Mouse (Mus musculus) E14TG2a.4 (cell line): ENCODE data around the gene Tchh.

ENCODE experiments used
- CTCF ChIP-seq: conservative IDR thresholded peaks from 2 replicates; pipeline ENCODE4 v1.5.1; 2014; ENCODE audit warnings: low read length
- NANOG ChIP-seq: IDR thresholded peaks from 2 replicates; pipeline ENCODE4 v1.6.1; 2014; ENCODE audit warnings: borderline replicate concordance, low read length, mixed read lengths
- POU5F1 ChIP-seq: IDR thresholded peaks from 2 replicates; pipeline ENCODE4 v1.6.1; 2014; ENCODE audit warnings: low read length, borderline replicate concordance

DNA sequence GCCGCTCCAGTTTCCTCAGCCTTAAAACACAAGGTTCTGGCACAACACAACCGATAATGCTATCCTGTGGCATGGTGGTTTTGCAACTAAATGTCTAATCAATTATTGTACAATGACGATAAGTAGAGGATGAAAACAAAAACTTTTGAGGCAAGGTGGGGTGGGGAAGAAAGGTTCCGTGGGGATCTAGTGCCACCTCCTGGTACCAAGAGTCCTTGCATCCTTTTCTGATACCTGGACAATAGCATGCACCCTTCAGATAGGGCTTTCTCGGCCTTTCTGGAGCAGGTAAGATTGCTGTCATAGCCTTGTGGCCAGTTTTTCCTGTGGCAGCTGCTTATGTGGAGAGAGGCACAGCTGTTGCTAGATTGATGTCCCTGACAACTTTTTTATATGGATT lies 35.1 kb upstream of the Tchh start:
- peak; percentile 54 for TF ChIP-seq CTCF
- no peak for TF ChIP-seq POU5F1
- TF ChIP-seq NANOG, result no peak
